Mouse (Mus musculus) skeletal muscle tissue, adult 2 months (tissue): ENCODE measurements at regions not wholly inside any gene's neighbourhood (a gene's known extent, or its start where the extent isn't known, plus 50 kb on each side); places are given as distances from the start of the nearest gene placed in this dataset.

Experiments used
- DNase-seq: peaks from one replicate; pipeline ENCODE4 v3.0.0-alpha.2; 2012; ENCODE audit warnings: low read depth, low spot score

- no peak for DNase-seq
Observed at GRCm38 (mm10) chr2:134126988-134127387, 427.2 kb downstream of the Hao1 start.

- no peak for DNase-seq
Observed at GRCm38 (mm10) chr2:134107286-134107685, 446.9 kb downstream of the Hao1 start.

GRCm38 (mm10) chr2:134088374-134088773 is 465.8 kb downstream of the Hao1 start:
- DNase-seq = no peak

GRCm38 (mm10) chr2:134080148-134080547 is 474.0 kb downstream of the Hao1 start:
- no peak for DNase-seq

GRCm38 (mm10) chr2:134077953-134078352 is 476.2 kb downstream of the Hao1 start:
- no peak for DNase-seq

- no peak for DNase-seq
Observed at GRCm38 (mm10) chr2:134067910-134068335, 486.2 kb downstream of the Hao1 start.

- no peak for DNase-seq
Observed at GRCm38 (mm10) chr2:134067404-134067803, 486.8 kb downstream of the Hao1 start.

GRCm38 (mm10) chr2:134059916-134060618 is 494.1 kb downstream of the Hao1 start:
- DNase-seq = no peak

GRCm38 (mm10) chr2:134036359-134036874 is 484.5 kb downstream of the Bmp2 start:
- DNase-seq = no peak

- DNase-seq = no peak
Observed at GRCm38 (mm10) chr2:134029631-134030414, 477.9 kb downstream of the Bmp2 start.

GRCm38 (mm10) chr2:134029153-134029552 is 477.2 kb downstream of the Bmp2 start:
- DNase-seq = no peak

GRCm38 (mm10) chr2:134017109-134017508 is 465.1 kb downstream of the Bmp2 start:
- no peak for DNase-seq

GRCm38 (mm10) chr2:134003146-134003545 is 451.2 kb downstream of the Bmp2 start:
- no peak for DNase-seq

- no peak for DNase-seq
Observed at GRCm38 (mm10) chr2:133994742-133995141, 442.8 kb downstream of the Bmp2 start.

GRCm38 (mm10) chr2:133994337-133994736 is 442.4 kb downstream of the Bmp2 start:
- peak; percentile 44 for DNase-seq

- no peak for DNase-seq
Observed at GRCm38 (mm10) chr2:133987671-133988070, 435.7 kb downstream of the Bmp2 start.
